Mouse (Mus musculus) liver, embryonic 15.5 days (tissue): ENCODE data around the gene Hexdc. TPM values are rescaled to one million over a fixed set of nuclear protein-coding genes. Genes with fewer than 3 reads are reported as not detected.

Experiments
- ATAC-seq: fragments of 200-750 bp; cut with Nextera tagmentation; 2 replicates; pipeline ENCODE4 v1.8.0; 2017; ENCODE audit warnings: moderate number of reproducible peaks, mild to moderate bottlenecking, moderate library complexity; ENCODE audit not compliant: insufficient read depth
- H3K27ac ChIP-seq: fragments of 300-500 bp; sonication (generic); replicated peaks from 2 replicates; pipeline ENCODE4 v1.5.1; 2015; ENCODE audit warnings: mild to moderate bottlenecking, inconsistent platforms
- H3K27me3 ChIP-seq: fragments of 300-500 bp; sonication (generic); 2 replicates; pipeline ENCODE4 v1.6.1; 2015; ENCODE audit warnings: mild to moderate bottlenecking, inconsistent platforms
- H3K36me3 ChIP-seq: fragments of 300-500 bp; sonication (generic); replicated peaks from 2 replicates; pipeline ENCODE4 v1.6.1; 2015; ENCODE audit warnings: moderate library complexity, mild to moderate bottlenecking, inconsistent platforms
- H3K4me1 ChIP-seq: fragments of 300-500 bp; sonication (generic); replicated peaks from 2 replicates; pipeline ENCODE4 v1.6.1; 2015; ENCODE audit warnings: inconsistent platforms
- H3K4me2 ChIP-seq: fragments of 300-500 bp; sonication (generic); 2 replicates; pipeline ENCODE4 v1.6.1; 2015; ENCODE audit warnings: moderate library complexity, mild to moderate bottlenecking, inconsistent platforms
- H3K4me3 ChIP-seq: fragments of 300-500 bp; sonication (generic); replicated peaks from 2 replicates; pipeline ENCODE4 v1.5.1; 2015; ENCODE audit warnings: mild to moderate bottlenecking, inconsistent platforms
- H3K9ac ChIP-seq: fragments of 300-500 bp; sonication (generic); 2 replicates; pipeline ENCODE4 v1.6.1; 2015; ENCODE audit warnings: moderate library complexity, mild to moderate bottlenecking, inconsistent platforms
- H3K9me3 ChIP-seq: fragments of 300-500 bp; sonication (generic); replicated peaks from 2 replicates; pipeline ENCODE4 v1.6.1; 2016; ENCODE audit warnings: inconsistent platforms
- WGBS: fragments of 180-500 bp; shearing (Covaris S2); methylation state at CpG from one replicate; pipeline ENCODE4 v1.1.7; 2015; ENCODE audit warnings: mixed read lengths; ENCODE audit not compliant: insufficient replicate concordance; 5-methylcytosine and 5-hydroxymethylcytosine counted together
- polyA plus RNA-seq: library from polyadenylated mRNA; unstranded; fragments of >200 nt; fragmentation: Nextera tagmentation; extraction: Ambion mirVana; gene quantifications from 2 replicates; pipeline ENCODE4 v1.2.1, GENCODE M21; 2015

Hexdc gene
- 3.0 and 3.7 TPM in 2 replicates for polyA plus RNA-seq

GRCm38 (mm10) chr11:121204161-121205006 lies at the start of gene Hexdc, which contains the start of gene Ogfod3:
Hexdc (plus strand) TSS chr11:121204433.
Ogfod3 (minus strand) TSS chr11:121204711.
- peaks cover 11% of the 10 kb centered on the region; the same call in 1 of the 2 replicates for H3K36me3 ChIP-seq
- peaks cover 28% of the 10 kb centered on the region for H3K4me1 ChIP-seq
- H3K27ac ChIP-seq: peak within 1 kb of the TSS; percentile 70
- H3K4me2 ChIP-seq: peak within 1 kb of the TSS; percentile 95
- no peaks in the 10 kb centered on the region for H3K27me3 ChIP-seq
- peak within 1 kb of the TSS; percentile 85 for H3K4me3 ChIP-seq
- WGBS: under 1% methylated on average over 70 of the region's 70 CpGs
- no peaks in the 10 kb centered on the region for H3K9me3 ChIP-seq
- ATAC-seq: peak; percentile 99
- H3K9ac ChIP-seq: peak within 1 kb of the TSS; percentile 84

- Histone ChIP-seq H3K9ac (no peak overlapping the region), H3K4me3 (peak overlapping the region; percentile 20), H3K4me2 (peak overlapping the region; percentile 50), H3K36me3 (no peaks in the 10 kb centered on the region), H3K4me1 (0 out of 2 replicates have a peak, but pooled peaks cover 3% of the 10 kb centered on the region), H3K27ac (no peak overlapping the region), H3K9me3 (no peaks in the 10 kb centered on the region), H3K27me3 (peaks cover 51% of the 10 kb centered on the region)
- 0 out of 2 replicates have a peak, but pooled peaks have one; percentile 40 for ATAC-seq
- 6% methylated on average over 45 of the region's 45 CpGs for WGBS
These were observed 47.8 kb upstream of the Hexdc start for GRCm38 (mm10) chr11:121156411-121156891.

- 65% methylated on average over 5 of the region's 5 CpGs for WGBS
- Histone ChIP-seq H3K4me2 (no peak within 1 kb of the TSS), H3K27ac (no peak within 1 kb of the TSS), H3K9me3 (no peaks in the 10 kb centered on the region), H3K9ac (no peak within 1 kb of the TSS), H3K4me3 (no peak within 1 kb of the TSS), H3K4me1 (0 out of 2 replicates have a peak, but pooled peaks cover 3% of the 10 kb centered on the region), H3K27me3 (peaks cover 44% of the 10 kb centered on the region), H3K36me3 (no peaks in the 10 kb centered on the region)
- ATAC-seq: no peak
These were observed 44.3 kb upstream of the Hexdc start, which contains the start of gene Uts2r for GRCm38 (mm10) chr11:121159971-121160370. Uts2r (plus strand) TSS chr11:121160271.

GRCm38 (mm10) chr11:121160636-121161346 lies 43.4 kb upstream of the Hexdc start:
- Histone ChIP-seq H3K4me3 (no peak overlapping the region), H3K27me3 (peaks cover 35% of the 10 kb centered on the region), H3K4me1 (0 out of 2 replicates have a peak, but pooled peaks cover 3% of the 10 kb centered on the region), H3K9me3 (no peaks in the 10 kb centered on the region), H3K36me3 (no peaks in the 10 kb centered on the region), H3K4me2 (no peak overlapping the region), H3K27ac (no peak overlapping the region), H3K9ac (no peak overlapping the region)
- no peak for ATAC-seq
- WGBS: 75% methylated on average over 26 of the region's 26 CpGs

DNA sequence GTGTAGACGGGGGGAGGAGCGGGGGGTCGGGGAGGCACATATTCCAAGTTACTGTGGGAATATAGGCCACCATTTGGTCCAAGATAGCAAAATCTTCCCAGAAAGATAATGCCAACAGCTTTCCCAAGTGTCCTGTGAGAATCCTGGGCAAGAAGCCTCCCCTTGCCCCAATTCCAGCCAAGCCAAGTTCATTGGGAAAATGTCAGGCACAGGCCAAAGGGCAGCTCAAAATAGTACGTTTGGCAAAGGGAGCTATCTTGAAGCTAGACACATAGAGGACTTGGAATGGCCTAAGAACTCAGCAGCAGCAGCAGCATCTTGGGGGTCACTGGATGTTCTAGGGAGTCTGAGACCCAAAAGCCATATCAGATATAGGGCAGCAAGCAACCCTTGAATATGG lies 40.5 kb upstream of the Hexdc start:
- Histone ChIP-seq H3K9ac (no peak overlapping the region), H3K4me3 (no peak overlapping the region), H3K36me3 (no peaks in the 10 kb centered on the region), H3K27me3 (peaks cover 12% of the 10 kb centered on the region), H3K9me3 (no peaks in the 10 kb centered on the region), H3K4me1 (no peaks in the 10 kb centered on the region), H3K4me2 (no peak overlapping the region), H3K27ac (no peak overlapping the region)
- ATAC-seq: no peak
- WGBS: 65% methylated on average over 4 of the region's 4 CpGs

- peaks cover 2% of the 10 kb centered on the region; the same call in 1 of the 2 replicates for H3K27me3 ChIP-seq
- 0 out of 2 replicates have a peak, but pooled peaks cover 6% of the 10 kb centered on the region for H3K4me1 ChIP-seq
- no peaks in the 10 kb centered on the region for H3K36me3 ChIP-seq
- H3K4me3 ChIP-seq: no peak overlapping the region
- H3K9ac ChIP-seq: no peak overlapping the region
- H3K9me3 ChIP-seq: no peaks in the 10 kb centered on the region
- WGBS: 63% methylated on average over 5 of the region's 5 CpGs
- no peak for ATAC-seq
- no peak overlapping the region for H3K27ac ChIP-seq
- H3K4me2 ChIP-seq: no peak overlapping the region
These were observed 31.0 kb upstream of the Hexdc start for GRCm38 (mm10) chr11:121173203-121173602.

DNA sequence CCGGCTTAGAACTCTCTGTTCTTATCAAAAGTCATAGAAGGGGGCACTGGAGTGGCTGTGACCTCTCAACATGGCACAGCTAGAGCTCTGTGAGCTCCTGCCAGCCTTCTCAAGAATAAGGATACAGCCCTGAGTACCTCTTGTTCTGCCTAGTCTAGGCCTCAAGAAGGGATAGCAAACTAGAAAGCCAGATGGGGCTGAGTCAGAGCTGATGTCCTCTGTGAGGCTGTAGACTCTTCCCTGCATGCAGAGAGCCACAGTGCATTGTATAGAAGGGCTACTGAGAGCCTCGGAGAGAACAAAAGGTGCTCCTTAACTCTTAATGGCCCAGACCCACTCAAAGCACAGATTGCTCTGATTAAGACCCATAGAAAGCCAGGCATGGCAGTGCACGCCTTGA lies 30.0 kb upstream of the Hexdc start:
- WGBS: 57% methylated on average over 3 of the region's 3 CpGs
- ATAC-seq: no peak

GRCm38 (mm10) chr11:121176285-121177270 lies 27.7 kb upstream of the Hexdc start:
- no peak overlapping the region for H3K4me2 ChIP-seq
- H3K27me3 ChIP-seq: no peaks in the 10 kb centered on the region
- no peaks in the 10 kb centered on the region for H3K9me3 ChIP-seq
- H3K9ac ChIP-seq: no peak overlapping the region
- no peaks in the 10 kb centered on the region for H3K36me3 ChIP-seq
- 0 out of 2 replicates have a peak, but pooled peaks cover 6% of the 10 kb centered on the region for H3K4me1 ChIP-seq
- no peak overlapping the region for H3K4me3 ChIP-seq
- no peak overlapping the region for H3K27ac ChIP-seq
- ATAC-seq: peak; percentile 54; the same call in 1 of the 2 replicates
- WGBS: 41% methylated on average over 12 of the region's 12 CpGs

More for the DNA sequence above, 30.0 kb upstream of the Hexdc start:
- Histone ChIP-seq H3K4me1 (0 out of 2 replicates have a peak, but pooled peaks cover 6% of the 10 kb centered on the region), H3K4me3 (no peak overlapping the region), H3K36me3 (no peaks in the 10 kb centered on the region), H3K9ac (no peak overlapping the region), H3K27ac (no peak overlapping the region), H3K9me3 (no peaks in the 10 kb centered on the region), H3K4me2 (no peak overlapping the region), H3K27me3 (no peaks in the 10 kb centered on the region)

GRCm38 (mm10) chr11:121189681-121190080 lies 14.6 kb upstream of the Hexdc start:
- Histone ChIP-seq H3K9ac (no peak overlapping the region), H3K36me3 (no peaks in the 10 kb centered on the region), H3K27ac (no peak overlapping the region), H3K27me3 (no peaks in the 10 kb centered on the region), H3K4me1 (no peaks in the 10 kb centered on the region), H3K4me2 (no peak overlapping the region), H3K9me3 (no peaks in the 10 kb centered on the region), H3K4me3 (no peak overlapping the region)
- ATAC-seq: no peak
- 65% methylated on average over 3 of the region's 3 CpGs for WGBS

DNA sequence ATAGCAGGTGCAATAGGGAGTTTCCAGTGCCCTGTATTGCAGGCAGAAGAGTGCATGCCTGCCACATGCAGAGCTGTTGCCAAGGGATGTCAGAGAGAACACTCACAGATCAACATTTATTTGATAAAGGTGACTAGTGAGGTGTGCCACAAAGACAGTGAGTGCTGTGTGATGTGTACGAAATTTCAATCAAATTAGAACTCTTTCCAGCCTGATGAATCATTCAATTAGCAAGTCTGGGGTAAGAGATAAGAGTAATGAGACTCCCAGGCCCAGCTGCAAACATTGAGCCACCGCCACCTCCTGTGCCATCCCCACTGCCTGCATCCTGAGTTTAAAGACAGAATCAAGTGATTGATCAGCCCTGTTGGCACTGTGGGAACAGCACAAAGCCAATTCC lies 11.5 kb upstream of the Hexdc start:
- Histone ChIP-seq H3K4me1 (no peaks in the 10 kb centered on the region), H3K36me3 (no peaks in the 10 kb centered on the region), H3K9ac (no peak overlapping the region), H3K4me2 (no peak overlapping the region), H3K27ac (no peak overlapping the region), H3K4me3 (no peak overlapping the region), H3K27me3 (no peaks in the 10 kb centered on the region), H3K9me3 (no peaks in the 10 kb centered on the region)
- no peak for ATAC-seq
- WGBS: 31% methylated on average over 2 of the region's 2 CpGs
